Mouse (Mus musculus): ENCODE results near the gene Gm20388. TPM values are rescaled to one million over a fixed set of nuclear protein-coding genes. Genes with fewer than 3 reads are reported as not detected.

Gm20388 gene
- polyA plus RNA-seq, 1 experiment from 2014 or later: not detected

GRCm38 (mm10) chr8:121852464-121852863 is 1941.8 kb downstream of the Gm20388 start:
- no peak overlapping the region for H3K4me2 ChIP-seq

GRCm38 (mm10) chr8:121853586-121853985 is 1942.9 kb downstream of the Gm20388 start:
- H3K4me2 ChIP-seq: no peak overlapping the region
- H3K27me3 ChIP-seq (ENCODE audit: control insufficient read depth, insufficient read depth, low read length): no peaks in the 10 kb centered on the region
- DNase-seq (ENCODE audit: low spot score, missing footprints): no peak
- no peak overlapping the region for H3K9ac ChIP-seq (ENCODE audit: low read length)
- no peak overlapping the region for H3K4me3 ChIP-seq (ENCODE audit: low read depth, low read length)
- 89% methylated on average over 2 of the region's 2 CpGs for WGBS
- H3K4me1 ChIP-seq (ENCODE audit: control insufficient read depth, insufficient read depth, low read length): peaks cover 11% of the 10 kb centered on the region
- no peak overlapping the region for H3K27ac ChIP-seq (ENCODE audit: low read depth, low read length)
- H3K9me3 ChIP-seq (ENCODE audit: control insufficient read depth, low read length): no peaks in the 10 kb centered on the region
- no peak for ATAC-seq (ENCODE audit: low FRiP score)
- H3K36me3 ChIP-seq (ENCODE audit: control insufficient read depth, insufficient read depth, low read length): no peaks in the 10 kb centered on the region

More at GRCm38 (mm10) chr8:121852464-121852863, 1941.8 kb downstream of the Gm20388 start:
- peaks cover 11% of the 10 kb centered on the region for H3K4me1 ChIP-seq (ENCODE audit: control insufficient read depth, insufficient read depth, low read length)
- no peaks in the 10 kb centered on the region for H3K36me3 ChIP-seq (ENCODE audit: control insufficient read depth, insufficient read depth, low read length)
- no peaks in the 10 kb centered on the region for H3K9me3 ChIP-seq (ENCODE audit: control insufficient read depth, low read length)
- no peaks in the 10 kb centered on the region for H3K27me3 ChIP-seq (ENCODE audit: control insufficient read depth, insufficient read depth, low read length)
- WGBS: 63% methylated on average over 7 of the region's 7 CpGs
- no peak overlapping the region for H3K4me3 ChIP-seq (ENCODE audit: low read depth, low read length)
- no peak overlapping the region for H3K9ac ChIP-seq (ENCODE audit: low read length)
- DNase-seq (ENCODE audit: low spot score, missing footprints) (no peak), ATAC-seq (ENCODE audit: low FRiP score) (no peak)
- no peak overlapping the region for H3K27ac ChIP-seq (ENCODE audit: low read depth, low read length)

- WGBS: 86% methylated on average over 14 of the region's 14 CpGs
- no peak overlapping the region for H3K4me2 ChIP-seq
- no peaks in the 10 kb centered on the region for H3K27me3 ChIP-seq (ENCODE audit: control insufficient read depth, insufficient read depth, low read length)
- peaks cover 2% of the 10 kb centered on the region for H3K4me1 ChIP-seq (ENCODE audit: control insufficient read depth, insufficient read depth, low read length)
- DNase-seq (ENCODE audit: low spot score, missing footprints) (no peak), ATAC-seq (ENCODE audit: low FRiP score) (no peak)
- H3K9ac ChIP-seq (ENCODE audit: low read length): no peak overlapping the region
- H3K27ac ChIP-seq (ENCODE audit: low read depth, low read length): no peak overlapping the region
- H3K9me3 ChIP-seq (ENCODE audit: control insufficient read depth, low read length): no peaks in the 10 kb centered on the region
- H3K36me3 ChIP-seq (ENCODE audit: control insufficient read depth, insufficient read depth, low read length): no peaks in the 10 kb centered on the region
- no peak overlapping the region for H3K4me3 ChIP-seq (ENCODE audit: low read depth, low read length)
These were observed 1945.6 kb downstream of the Gm20388 start for GRCm38 (mm10) chr8:121856071-121856746.

- Histone ChIP-seq H3K4me1 (ENCODE audit: control insufficient read depth, insufficient read depth, low read length) (peaks cover 2% of the 10 kb centered on the region; the same call in 1 of the 2 replicates), H3K9ac (ENCODE audit: low read length) (no peak overlapping the region), H3K36me3 (ENCODE audit: control insufficient read depth, insufficient read depth, low read length) (no peaks in the 10 kb centered on the region), H3K27ac (ENCODE audit: low read depth, low read length) (no peak overlapping the region), H3K27me3 (ENCODE audit: control insufficient read depth, insufficient read depth, low read length) (no peaks in the 10 kb centered on the region), H3K4me3 (ENCODE audit: low read depth, low read length) (no peak overlapping the region), H3K9me3 (ENCODE audit: control insufficient read depth, low read length) (no peaks in the 10 kb centered on the region), H3K4me2 (no peak overlapping the region)
- ATAC-seq (ENCODE audit: low FRiP score): no peak
- WGBS: 60% methylated on average over 9 of the region's 9 CpGs
- no peak for DNase-seq (ENCODE audit: low spot score, missing footprints)
These were observed 1946.7 kb downstream of the Gm20388 start for GRCm38 (mm10) chr8:121857331-121857730.

GRCm38 (mm10) chr8:121857747-121858146 is 1947.1 kb downstream of the Gm20388 start:
- Histone ChIP-seq H3K27ac (ENCODE audit: low read depth, low read length) (no peak overlapping the region), H3K9ac (ENCODE audit: low read length) (no peak overlapping the region), H3K36me3 (ENCODE audit: control insufficient read depth, insufficient read depth, low read length) (no peaks in the 10 kb centered on the region), H3K4me1 (ENCODE audit: control insufficient read depth, insufficient read depth, low read length) (peaks cover 2% of the 10 kb centered on the region; the same call in 1 of the 2 replicates), H3K4me2 (no peak overlapping the region), H3K9me3 (ENCODE audit: control insufficient read depth, low read length) (no peaks in the 10 kb centered on the region), H3K4me3 (ENCODE audit: low read depth, low read length) (no peak overlapping the region), H3K27me3 (ENCODE audit: control insufficient read depth, insufficient read depth, low read length) (no peaks in the 10 kb centered on the region)
- DNase-seq (ENCODE audit: low spot score, missing footprints) (no peak), ATAC-seq (ENCODE audit: low FRiP score) (no peak)
- 66% methylated on average over 2 of the region's 2 CpGs for WGBS

GRCm38 (mm10) chr8:121861276-121861675 is 1950.6 kb downstream of the Gm20388 start:
- WGBS: 61% methylated on average over 6 of the region's 6 CpGs
- H3K4me1 ChIP-seq (ENCODE audit: control insufficient read depth, insufficient read depth, low read length): peaks cover 2% of the 10 kb centered on the region; the same call in 1 of the 2 replicates
- no peak overlapping the region for H3K27ac ChIP-seq (ENCODE audit: low read depth, low read length)
- H3K9me3 ChIP-seq (ENCODE audit: control insufficient read depth, low read length): no peaks in the 10 kb centered on the region
- no peak overlapping the region for H3K4me3 ChIP-seq (ENCODE audit: low read depth, low read length)
- H3K4me2 ChIP-seq: no peak overlapping the region
- no peaks in the 10 kb centered on the region for H3K27me3 ChIP-seq (ENCODE audit: control insufficient read depth, insufficient read depth, low read length)
- no peaks in the 10 kb centered on the region for H3K36me3 ChIP-seq (ENCODE audit: control insufficient read depth, insufficient read depth, low read length)
- H3K9ac ChIP-seq (ENCODE audit: low read length): no peak overlapping the region
- ATAC-seq (ENCODE audit: low FRiP score): no peak
- DNase-seq (ENCODE audit: low spot score, missing footprints): no peak

GRCm38 (mm10) chr8:121861806-121862548 is 1951.3 kb downstream of the Gm20388 start:
- H3K36me3 ChIP-seq (ENCODE audit: control insufficient read depth, insufficient read depth, low read length): no peaks in the 10 kb centered on the region
- H3K4me1 ChIP-seq (ENCODE audit: control insufficient read depth, insufficient read depth, low read length): peaks cover 2% of the 10 kb centered on the region; the same call in 1 of the 2 replicates
- H3K27ac ChIP-seq (ENCODE audit: low read depth, low read length): no peak overlapping the region
- ATAC-seq (ENCODE audit: low FRiP score) (no peak), DNase-seq (ENCODE audit: low spot score, missing footprints) (no peak)
- no peak overlapping the region for H3K4me2 ChIP-seq
- 65% methylated on average over 12 of the region's 12 CpGs for WGBS
- H3K9ac ChIP-seq (ENCODE audit: low read length): no peak overlapping the region
- no peaks in the 10 kb centered on the region for H3K9me3 ChIP-seq (ENCODE audit: control insufficient read depth, low read length)
- H3K4me3 ChIP-seq (ENCODE audit: low read depth, low read length): no peak overlapping the region
- no peaks in the 10 kb centered on the region for H3K27me3 ChIP-seq (ENCODE audit: control insufficient read depth, insufficient read depth, low read length)

- ATAC-seq (ENCODE audit: low FRiP score) (no peak), DNase-seq (ENCODE audit: low spot score, missing footprints) (no peak)
These were observed 1954.7 kb downstream of the Gm20388 start for GRCm38 (mm10) chr8:121865356-121865755.

GRCm38 (mm10) chr8:121868196-121868595 is 1957.6 kb downstream of the Gm20388 start:
- 92% methylated on average over 5 of the region's 5 CpGs for WGBS

More at GRCm38 (mm10) chr8:121865356-121865755, 1954.7 kb downstream of the Gm20388 start:
- Histone ChIP-seq H3K4me3 (ENCODE audit: low read depth, low read length) (no peak overlapping the region), H3K36me3 (ENCODE audit: control insufficient read depth, insufficient read depth, low read length) (no peaks in the 10 kb centered on the region), H3K27ac (ENCODE audit: low read depth, low read length) (no peak overlapping the region), H3K9me3 (ENCODE audit: control insufficient read depth, low read length) (no peaks in the 10 kb centered on the region), H3K27me3 (ENCODE audit: control insufficient read depth, insufficient read depth, low read length) (no peaks in the 10 kb centered on the region), H3K4me2 (no peak overlapping the region), H3K4me1 (ENCODE audit: control insufficient read depth, insufficient read depth, low read length) (no peaks in the 10 kb centered on the region), H3K9ac (ENCODE audit: low read length) (no peak overlapping the region)
- 85% methylated on average over 8 of the region's 8 CpGs for WGBS

More at GRCm38 (mm10) chr8:121868196-121868595, 1957.6 kb downstream of the Gm20388 start:
- no peaks in the 10 kb centered on the region for H3K9me3 ChIP-seq (ENCODE audit: control insufficient read depth, low read length)
- no peaks in the 10 kb centered on the region for H3K36me3 ChIP-seq (ENCODE audit: control insufficient read depth, insufficient read depth, low read length)
- H3K4me1 ChIP-seq (ENCODE audit: control insufficient read depth, insufficient read depth, low read length): no peaks in the 10 kb centered on the region
- ATAC-seq (ENCODE audit: low FRiP score) (no peak), DNase-seq (ENCODE audit: low spot score, missing footprints) (no peak)
- no peak overlapping the region for H3K4me3 ChIP-seq (ENCODE audit: low read depth, low read length)
- no peak overlapping the region for H3K4me2 ChIP-seq
- H3K27me3 ChIP-seq (ENCODE audit: control insufficient read depth, insufficient read depth, low read length): no peaks in the 10 kb centered on the region
- no peak overlapping the region for H3K27ac ChIP-seq (ENCODE audit: low read depth, low read length)
- H3K9ac ChIP-seq (ENCODE audit: low read length): no peak overlapping the region

Data from midbrain, embryonic 11.5 days (tissue).